Mouse (Mus musculus): ENCODE measurements at regions not wholly inside any gene's neighbourhood (a gene's known extent, or its start where the extent isn't known, plus 50 kb on each side); places are given as distances from the start of the nearest gene placed in this dataset.
A peak's percentile ranks its signal among the peaks of the same experiment; 100 is the strongest.
"Not testable (repeated sequence)": the region's sequence is repeated elsewhere in the genome, so short reads cannot be mapped to it uniquely, and the experiment has no call there.

DNA sequence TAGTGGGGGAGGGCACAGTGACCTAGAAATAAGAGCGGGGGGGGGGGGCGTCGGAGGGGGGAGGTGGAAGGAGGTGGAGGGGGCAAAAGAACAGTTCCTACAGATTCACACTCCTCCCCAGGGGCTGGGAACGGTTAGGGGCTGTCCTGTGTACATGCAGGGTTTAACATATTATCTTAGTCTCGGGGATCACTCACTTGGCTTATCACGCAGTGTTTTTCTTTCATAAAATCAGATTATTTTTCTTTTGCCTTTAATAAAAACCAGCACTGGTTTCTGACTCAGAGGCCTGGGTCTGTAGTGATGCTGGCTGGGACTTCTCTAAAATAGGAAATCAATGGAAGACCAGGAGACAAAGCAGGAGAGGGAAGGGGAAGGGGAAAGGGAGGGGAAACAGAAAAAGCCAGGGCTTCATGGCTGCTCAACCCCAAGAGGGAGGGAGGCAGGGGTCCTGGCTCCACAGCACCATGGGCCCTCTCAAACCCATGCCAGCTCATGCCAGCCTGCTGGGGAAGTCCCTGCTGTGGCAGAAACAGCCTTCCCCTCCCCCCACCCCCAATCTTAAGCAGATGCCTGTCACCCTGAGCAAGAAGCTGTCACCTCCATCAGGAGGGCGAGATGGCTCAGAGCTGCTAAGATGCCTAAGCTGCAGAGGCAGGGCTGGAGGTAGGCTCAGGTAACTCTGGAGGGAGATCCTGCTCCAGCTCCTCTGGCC, 108.3 kb upstream of the Syt13 start:
- 5% methylated on average over 7 of the region's 7 CpGs for WGBS (ENCODE audit: insufficient replicate concordance)
- H3K27ac ChIP-seq (ENCODE audit: low read depth, low read length): no peak overlapping the region

DNA sequence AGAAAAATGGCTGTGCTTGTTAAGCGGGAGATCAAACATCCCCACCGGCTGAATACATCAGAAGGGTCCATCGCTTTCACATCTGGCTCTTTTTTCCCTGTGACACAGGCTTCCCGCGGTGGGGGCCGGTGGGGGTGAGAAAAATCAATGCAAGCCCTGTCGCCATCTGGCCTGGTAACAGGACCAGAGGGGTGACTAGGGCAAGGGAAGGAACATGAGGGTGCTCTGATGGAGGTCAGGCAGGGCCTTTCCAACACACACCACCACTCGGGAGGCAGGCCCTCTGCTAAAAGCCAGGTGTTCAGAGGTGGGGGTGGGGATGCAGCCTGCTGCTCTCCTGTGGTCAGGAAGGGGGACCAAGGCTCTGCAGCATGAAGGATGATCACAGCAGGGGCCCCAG, 107.5 kb upstream of the Syt13 start:
- no peak overlapping the region for H3K27ac ChIP-seq (ENCODE audit: low read depth, low read length)
- H3K36me3 ChIP-seq (ENCODE audit: control insufficient read depth, insufficient read depth, low read length): no peaks in the 10 kb centered on the region
- WGBS (ENCODE audit: insufficient replicate concordance): 14% methylated on average over 8 of the region's 8 CpGs
- H3K27me3 ChIP-seq (ENCODE audit: control insufficient read depth, insufficient read depth, low read length): peaks cover 13% of the 10 kb centered on the region
- H3K4me3 ChIP-seq (ENCODE audit: low read depth, low read length): no peak overlapping the region
- H3K4me2 ChIP-seq: no peak overlapping the region
- H3K9ac ChIP-seq (ENCODE audit: low read depth, low read length): no peak overlapping the region
- ATAC-seq (replicated peaks; ENCODE audit: insufficient number of reproducible peaks, low FRiP score, low TSS enrichment): no peak
- H3K4me1 ChIP-seq (ENCODE audit: control insufficient read depth, insufficient read depth, low read length): 0 out of 2 replicates have a peak, but pooled peaks cover 3% of the 10 kb centered on the region
- no peaks in the 10 kb centered on the region for H3K9me3 ChIP-seq (replicated peaks; ENCODE audit: control insufficient read depth, low read length)

More for the DNA sequence above, 108.3 kb upstream of the Syt13 start:
- 0 out of 2 replicates have a peak, but pooled peaks cover 3% of the 10 kb centered on the region for H3K4me1 ChIP-seq (ENCODE audit: control insufficient read depth, insufficient read depth, low read length)
- ATAC-seq (replicated peaks; ENCODE audit: insufficient number of reproducible peaks, low FRiP score, low TSS enrichment): no peak
- peaks cover 13% of the 10 kb centered on the region for H3K27me3 ChIP-seq (ENCODE audit: control insufficient read depth, insufficient read depth, low read length)
- H3K4me2 ChIP-seq: no peak overlapping the region
- no peaks in the 10 kb centered on the region for H3K9me3 ChIP-seq (replicated peaks; ENCODE audit: control insufficient read depth, low read length)
- H3K4me3 ChIP-seq (ENCODE audit: low read depth, low read length): no peak overlapping the region
- no peak overlapping the region for H3K9ac ChIP-seq (ENCODE audit: low read depth, low read length)
- no peaks in the 10 kb centered on the region for H3K36me3 ChIP-seq (ENCODE audit: control insufficient read depth, insufficient read depth, low read length)

- Histone ChIP-seq H3K4me3 (ENCODE audit: low read depth, low read length) (no peak overlapping the region), H3K27me3 (ENCODE audit: control insufficient read depth, insufficient read depth, low read length) (peaks cover 13% of the 10 kb centered on the region), H3K36me3 (ENCODE audit: control insufficient read depth, insufficient read depth, low read length) (no peaks in the 10 kb centered on the region), H3K4me2 (no peak overlapping the region), H3K9me3 (replicated peaks; ENCODE audit: control insufficient read depth, low read length) (no peaks in the 10 kb centered on the region), H3K4me1 (ENCODE audit: control insufficient read depth, insufficient read depth, low read length) (0 out of 2 replicates have a peak, but pooled peaks cover 3% of the 10 kb centered on the region), H3K27ac (ENCODE audit: low read depth, low read length) (no peak overlapping the region), H3K9ac (ENCODE audit: low read depth, low read length) (no peak overlapping the region)
- ATAC-seq (replicated peaks; ENCODE audit: insufficient number of reproducible peaks, low FRiP score, low TSS enrichment): no peak
- 57% methylated on average over 4 of the region's 4 CpGs for WGBS (ENCODE audit: insufficient replicate concordance)
Measured at GRCm38 (mm10) chr2:92808121-92808520, 106.8 kb upstream of the Syt13 start.

DNA sequence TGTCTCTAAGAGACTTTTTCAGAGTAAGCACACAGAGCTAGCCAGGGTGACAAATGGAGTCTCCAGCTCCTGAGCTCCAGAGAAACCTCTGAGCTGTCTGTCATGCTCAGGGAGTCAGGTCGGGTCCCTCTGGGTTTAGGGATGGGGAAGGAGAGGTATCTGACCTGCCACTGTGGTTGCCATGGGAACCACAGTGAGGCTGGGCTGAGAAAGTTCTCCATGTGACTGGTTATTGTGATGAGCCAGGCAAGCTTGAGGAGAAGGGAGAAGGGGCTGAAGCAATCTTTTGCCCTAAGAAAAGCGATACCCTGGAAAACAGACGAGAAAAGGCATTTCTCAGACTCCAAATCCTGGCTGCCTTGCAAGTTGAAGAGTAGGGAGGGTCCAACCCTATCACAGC, 105.7 kb upstream of the Syt13 start:
- no peak overlapping the region for H3K27ac ChIP-seq (ENCODE audit: low read depth, low read length)
- no peaks in the 10 kb centered on the region for H3K9me3 ChIP-seq (replicated peaks; ENCODE audit: control insufficient read depth, low read length)
- H3K9ac ChIP-seq (ENCODE audit: low read depth, low read length): 0 out of 2 replicates have a peak overlapping the region, but pooled peaks have one; percentile 5
- ATAC-seq (replicated peaks; ENCODE audit: insufficient number of reproducible peaks, low FRiP score, low TSS enrichment): no peak
- 0 out of 2 replicates have a peak, but pooled peaks cover 3% of the 10 kb centered on the region for H3K4me1 ChIP-seq (ENCODE audit: control insufficient read depth, insufficient read depth, low read length)
- no peak overlapping the region for H3K4me2 ChIP-seq
- H3K4me3 ChIP-seq (ENCODE audit: low read depth, low read length): no peak overlapping the region
- 33% methylated on average over 3 of the region's 3 CpGs for WGBS (ENCODE audit: insufficient replicate concordance)
- no peaks in the 10 kb centered on the region for H3K36me3 ChIP-seq (ENCODE audit: control insufficient read depth, insufficient read depth, low read length)
- peaks cover 13% of the 10 kb centered on the region for H3K27me3 ChIP-seq (ENCODE audit: control insufficient read depth, insufficient read depth, low read length)

- no peak overlapping the region for H3K9ac ChIP-seq (ENCODE audit: low read depth, low read length)
- WGBS (ENCODE audit: insufficient replicate concordance): 71% methylated on average over 4 of the region's 4 CpGs
- no peak overlapping the region for H3K4me2 ChIP-seq
- no peak overlapping the region for H3K27ac ChIP-seq (ENCODE audit: low read depth, low read length)
- ATAC-seq (replicated peaks; ENCODE audit: insufficient number of reproducible peaks, low FRiP score, low TSS enrichment): no peak
- peaks cover 13% of the 10 kb centered on the region for H3K27me3 ChIP-seq (ENCODE audit: control insufficient read depth, insufficient read depth, low read length)
- H3K36me3 ChIP-seq (ENCODE audit: control insufficient read depth, insufficient read depth, low read length): no peaks in the 10 kb centered on the region
- no peaks in the 10 kb centered on the region for H3K9me3 ChIP-seq (replicated peaks; ENCODE audit: control insufficient read depth, low read length)
- H3K4me1 ChIP-seq (ENCODE audit: control insufficient read depth, insufficient read depth, low read length): 0 out of 2 replicates have a peak, but pooled peaks cover 3% of the 10 kb centered on the region
- no peak overlapping the region for H3K4me3 ChIP-seq (ENCODE audit: low read depth, low read length)
Measured at GRCm38 (mm10) chr2:92809681-92810323, 105.1 kb upstream of the Syt13 start.

GRCm38 (mm10) chr2:92810956-92811355, 103.9 kb upstream of the Syt13 start:
- WGBS (ENCODE audit: insufficient replicate concordance): 7% methylated on average over 6 of the region's 6 CpGs
- H3K36me3 ChIP-seq (ENCODE audit: control insufficient read depth, insufficient read depth, low read length); H3K9ac ChIP-seq (ENCODE audit: low read depth, low read length): not testable (repeated sequence)

GRCm38 (mm10) chr2:92813028-92813427, 101.9 kb upstream of the Syt13 start:
- WGBS (ENCODE audit: insufficient replicate concordance): 66% methylated on average over 11 of the region's 11 CpGs
- peaks cover 9% of the 10 kb centered on the region for H3K27me3 ChIP-seq (ENCODE audit: control insufficient read depth, insufficient read depth, low read length)
- no peak overlapping the region for H3K9ac ChIP-seq (ENCODE audit: low read depth, low read length)
- ATAC-seq (replicated peaks; ENCODE audit: insufficient number of reproducible peaks, low FRiP score, low TSS enrichment): no peak
- H3K4me2 ChIP-seq: no peak overlapping the region
- no peak overlapping the region for H3K4me3 ChIP-seq (ENCODE audit: low read depth, low read length)
- no peaks in the 10 kb centered on the region for H3K36me3 ChIP-seq (ENCODE audit: control insufficient read depth, insufficient read depth, low read length)
- H3K4me1 ChIP-seq (ENCODE audit: control insufficient read depth, insufficient read depth, low read length): no peaks in the 10 kb centered on the region
- H3K9me3 ChIP-seq (replicated peaks; ENCODE audit: control insufficient read depth, low read length): no peaks in the 10 kb centered on the region
- no peak overlapping the region for H3K27ac ChIP-seq (ENCODE audit: low read depth, low read length)

More at GRCm38 (mm10) chr2:92810956-92811355, 103.9 kb upstream of the Syt13 start:
- H3K9me3 ChIP-seq (replicated peaks; ENCODE audit: control insufficient read depth, low read length); H3K27ac ChIP-seq (ENCODE audit: low read depth, low read length); H3K4me3 ChIP-seq (ENCODE audit: low read depth, low read length); H3K4me1 ChIP-seq (ENCODE audit: control insufficient read depth, insufficient read depth, low read length); ATAC-seq (replicated peaks; ENCODE audit: insufficient number of reproducible peaks, low FRiP score, low TSS enrichment); H3K4me2 ChIP-seq: not testable (repeated sequence)
- H3K27me3 ChIP-seq (ENCODE audit: control insufficient read depth, insufficient read depth, low read length): peaks cover 13% of the 10 kb centered on the region

GRCm38 (mm10) chr2:92819586-92819985, 95.3 kb upstream of the Syt13 start:
- no peaks in the 10 kb centered on the region for H3K27me3 ChIP-seq (ENCODE audit: control insufficient read depth, insufficient read depth, low read length)
- no peaks in the 10 kb centered on the region for H3K9me3 ChIP-seq (replicated peaks; ENCODE audit: control insufficient read depth, low read length)
- no peak overlapping the region for H3K4me3 ChIP-seq (ENCODE audit: low read depth, low read length)
- WGBS (ENCODE audit: insufficient replicate concordance): 64% methylated on average over 6 of the region's 6 CpGs
- ATAC-seq (replicated peaks; ENCODE audit: insufficient number of reproducible peaks, low FRiP score, low TSS enrichment): no peak
- H3K4me1 ChIP-seq (ENCODE audit: control insufficient read depth, insufficient read depth, low read length): no peaks in the 10 kb centered on the region
- no peak overlapping the region for H3K4me2 ChIP-seq
- no peaks in the 10 kb centered on the region for H3K36me3 ChIP-seq (ENCODE audit: control insufficient read depth, insufficient read depth, low read length)
- H3K9ac ChIP-seq (ENCODE audit: low read depth, low read length): no peak overlapping the region
- H3K27ac ChIP-seq (ENCODE audit: low read depth, low read length): no peak overlapping the region

All from heart, embryonic 11.5 days (tissue).